Mouse (Mus musculus) forebrain, embryonic 15.5 days (tissue): ENCODE results near the gene Tlcd1. TPM values are rescaled to one million over a fixed set of nuclear protein-coding genes. Genes with fewer than 3 reads are reported as not detected.
A peak's percentile ranks its signal among the peaks of the same experiment; 100 is the strongest.

Experiments
- ATAC-seq: fragments of 200-750 bp; cut with Nextera tagmentation; replicated peaks from 2 replicates; pipeline ENCODE4 v1.8.0; 2017; ENCODE audit warnings: mild to moderate bottlenecking, moderate TSS enrichment, moderate library complexity
- H3K27ac ChIP-seq: fragments of 300-500 bp; sonication (generic); replicated peaks from 2 replicates; pipeline ENCODE4 v1.5.1; 2015; ENCODE audit warnings: mild to moderate bottlenecking, inconsistent platforms
- H3K27me3 ChIP-seq: fragments of 300-500 bp; sonication (generic); 2 replicates; pipeline ENCODE4 v1.6.1; 2015; ENCODE audit warnings: inconsistent platforms
- H3K36me3 ChIP-seq: fragments of 300-500 bp; sonication (generic); 2 replicates; pipeline ENCODE4 v1.6.1; 2015; ENCODE audit warnings: mild to moderate bottlenecking, inconsistent platforms
- H3K4me1 ChIP-seq: fragments of 300-500 bp; sonication (generic); 2 replicates; pipeline ENCODE4 v1.6.1; 2015; ENCODE audit warnings: inconsistent platforms
- H3K4me2 ChIP-seq: fragments of 300-500 bp; sonication (generic); replicated peaks from 2 replicates; pipeline ENCODE4 v1.6.1; 2015; ENCODE audit warnings: mild to moderate bottlenecking, inconsistent platforms
- H3K4me3 ChIP-seq: fragments of 300-500 bp; sonication (generic); 2 replicates; pipeline ENCODE4 v1.5.1; 2015; ENCODE audit warnings: mild to moderate bottlenecking, inconsistent platforms
- H3K9ac ChIP-seq: fragments of 300-500 bp; sonication (generic); replicated peaks from 2 replicates; pipeline ENCODE4 v1.6.1; 2015; ENCODE audit warnings: mild to moderate bottlenecking, inconsistent platforms
- H3K9me3 ChIP-seq: fragments of 300-500 bp; sonication (generic); 2 replicates; pipeline ENCODE4 v1.6.1; 2016; ENCODE audit warnings: inconsistent platforms
- WGBS: fragments of 180-500 bp; shearing (Covaris S2); methylation state at CpG from one replicate; pipeline ENCODE4 v1.1.7; 2015; ENCODE audit warnings: mixed read lengths; 5-methylcytosine and 5-hydroxymethylcytosine counted together
- polyA plus RNA-seq: library from polyadenylated mRNA; unstranded; fragments of >200 nt; fragmentation: Nextera tagmentation; extraction: Ambion mirVana; gene quantifications from 2 replicates; pipeline ENCODE4 v1.2.1, GENCODE M21; 2015

Gene Tlcd1
- polyA plus RNA-seq, 1 experiment from 2014 or later: 5.0 TPM

GRCm38 (mm10) chr11:78194411-78195100, 18.0 kb downstream of the Tlcd1 start:
- no peak overlapping the region for H3K27ac ChIP-seq
- H3K4me3 ChIP-seq: peak overlapping the region; percentile 30
- peaks cover 16% of the 10 kb centered on the region for H3K4me1 ChIP-seq
- 3% methylated on average over 30 of the region's 30 CpGs for WGBS
- H3K9me3 ChIP-seq: no peaks in the 10 kb centered on the region
- H3K9ac ChIP-seq: no peak overlapping the region; the same call in 1 of the 2 replicates
- H3K4me2 ChIP-seq: peak overlapping the region; percentile 34
- peaks cover 24% of the 10 kb centered on the region for H3K36me3 ChIP-seq
- H3K27me3 ChIP-seq: no peaks in the 10 kb centered on the region
- peak; percentile 36 for ATAC-seq

- ATAC-seq: no peak; the same call in 1 of the 2 replicates
- WGBS: 62% methylated on average over 23 of the region's 23 CpGs
Measured at GRCm38 (mm10) chr11:78195101-78195863, 18.8 kb downstream of the Tlcd1 start.

GRCm38 (mm10) chr11:78202372-78202771, 25.9 kb downstream of the Tlcd1 start:
- H3K9me3 ChIP-seq: no peaks in the 10 kb centered on the region
- no peak overlapping the region for H3K9ac ChIP-seq
- peaks cover 18% of the 10 kb centered on the region for H3K36me3 ChIP-seq
- WGBS: 93% methylated on average over 3 of the region's 3 CpGs
- no peaks in the 10 kb centered on the region for H3K4me1 ChIP-seq
- H3K4me3 ChIP-seq: no peak overlapping the region
- no peaks in the 10 kb centered on the region for H3K27me3 ChIP-seq
- no peak for ATAC-seq
- H3K4me2 ChIP-seq: no peak overlapping the region
- no peak overlapping the region for H3K27ac ChIP-seq

More at GRCm38 (mm10) chr11:78195101-78195863, 18.8 kb downstream of the Tlcd1 start:
- H3K27ac ChIP-seq: no peak overlapping the region
- no peaks in the 10 kb centered on the region for H3K9me3 ChIP-seq
- no peaks in the 10 kb centered on the region for H3K27me3 ChIP-seq
- H3K4me1 ChIP-seq: peaks cover 9% of the 10 kb centered on the region
- H3K4me3 ChIP-seq: peak overlapping the region; percentile 30
- no peak overlapping the region for H3K9ac ChIP-seq
- H3K36me3 ChIP-seq: peaks cover 24% of the 10 kb centered on the region
- peak overlapping the region; percentile 34 for H3K4me2 ChIP-seq

GRCm38 (mm10) chr11:78204287-78204686, 27.8 kb downstream of the Tlcd1 start:
- ATAC-seq: no peak
- H3K9me3 ChIP-seq: no peaks in the 10 kb centered on the region
- H3K4me3 ChIP-seq: no peak overlapping the region
- H3K4me2 ChIP-seq: no peak overlapping the region
- no peaks in the 10 kb centered on the region for H3K27me3 ChIP-seq
- H3K4me1 ChIP-seq: no peaks in the 10 kb centered on the region
- no peak overlapping the region for H3K27ac ChIP-seq
- H3K9ac ChIP-seq: no peak overlapping the region
- 73% methylated on average over 6 of the region's 6 CpGs for WGBS
- H3K36me3 ChIP-seq: peaks cover 37% of the 10 kb centered on the region

- Histone ChIP-seq H3K4me1 (no peaks in the 10 kb centered on the region), H3K4me2 (no peak overlapping the region), H3K27me3 (no peaks in the 10 kb centered on the region), H3K4me3 (no peak overlapping the region), H3K9ac (no peak overlapping the region), H3K27ac (no peak overlapping the region), H3K36me3 (peaks cover 50% of the 10 kb centered on the region), H3K9me3 (no peaks in the 10 kb centered on the region)
- no peak for ATAC-seq
- WGBS: 67% methylated on average over 13 of the region's 13 CpGs
Measured at GRCm38 (mm10) chr11:78205361-78206206, 29.1 kb downstream of the Tlcd1 start.

GRCm38 (mm10) chr11:78207190-78207589, 30.7 kb downstream of the Tlcd1 start:
- no peaks in the 10 kb centered on the region for H3K4me1 ChIP-seq
- peaks cover 66% of the 10 kb centered on the region for H3K36me3 ChIP-seq
- no peak overlapping the region for H3K4me3 ChIP-seq
- ATAC-seq: no peak
- no peak overlapping the region for H3K9ac ChIP-seq
- 90% methylated on average over 7 of the region's 7 CpGs for WGBS
- no peaks in the 10 kb centered on the region for H3K27me3 ChIP-seq
- no peak overlapping the region for H3K27ac ChIP-seq
- no peak overlapping the region for H3K4me2 ChIP-seq
- H3K9me3 ChIP-seq: no peaks in the 10 kb centered on the region

GRCm38 (mm10) chr11:78209886-78210285, 33.4 kb downstream of the Tlcd1 start:
- Histone ChIP-seq H3K36me3 (peaks cover 89% of the 10 kb centered on the region), H3K27me3 (no peaks in the 10 kb centered on the region), H3K9me3 (no peaks in the 10 kb centered on the region), H3K9ac (no peak overlapping the region), H3K27ac (no peak overlapping the region), H3K4me3 (no peak overlapping the region), H3K4me1 (no peaks in the 10 kb centered on the region), H3K4me2 (no peak overlapping the region)
- ATAC-seq: no peak
- 95% methylated on average over 6 of the region's 6 CpGs for WGBS

GRCm38 (mm10) chr11:78210615-78211014, 34.1 kb downstream of the Tlcd1 start:
- Histone ChIP-seq H3K27me3 (no peaks in the 10 kb centered on the region), H3K4me3 (no peak overlapping the region), H3K36me3 (peaks cover 96% of the 10 kb centered on the region), H3K27ac (no peak overlapping the region), H3K4me2 (no peak overlapping the region), H3K4me1 (no peaks in the 10 kb centered on the region), H3K9ac (no peak overlapping the region), H3K9me3 (no peaks in the 10 kb centered on the region)
- no peak for ATAC-seq
- 89% methylated on average over 7 of the region's 7 CpGs for WGBS

- ATAC-seq: no peak
Measured at GRCm38 (mm10) chr11:78211513-78211912, 35.0 kb downstream of the Tlcd1 start.

GRCm38 (mm10) chr11:78213086-78213817, 36.7 kb downstream of the Tlcd1 start:
- Histone ChIP-seq H3K36me3 (peaks cover 97% of the 10 kb centered on the region), H3K9me3 (no peaks in the 10 kb centered on the region), H3K9ac (no peak overlapping the region), H3K4me1 (no peaks in the 10 kb centered on the region), H3K4me3 (no peak overlapping the region), H3K4me2 (no peak overlapping the region), H3K27me3 (no peaks in the 10 kb centered on the region), H3K27ac (no peak overlapping the region)
- no peak for ATAC-seq
- 96% methylated on average over 14 of the region's 14 CpGs for WGBS

More at GRCm38 (mm10) chr11:78211513-78211912, 35.0 kb downstream of the Tlcd1 start:
- H3K27me3 ChIP-seq: no peaks in the 10 kb centered on the region
- no peak overlapping the region for H3K27ac ChIP-seq
- WGBS: 91% methylated on average over 5 of the region's 5 CpGs
- H3K4me2 ChIP-seq: no peak overlapping the region
- no peak overlapping the region for H3K9ac ChIP-seq
- no peak overlapping the region for H3K4me3 ChIP-seq
- peaks cover 98% of the 10 kb centered on the region for H3K36me3 ChIP-seq
- no peaks in the 10 kb centered on the region for H3K4me1 ChIP-seq
- H3K9me3 ChIP-seq: no peaks in the 10 kb centered on the region

- Histone ChIP-seq H3K27me3 (no peaks in the 10 kb centered on the region), H3K27ac (no peak overlapping the region), H3K4me1 (no peaks in the 10 kb centered on the region), H3K36me3 (peaks cover 95% of the 10 kb centered on the region), H3K4me2 (no peak overlapping the region), H3K9ac (no peak overlapping the region), H3K4me3 (no peak overlapping the region), H3K9me3 (no peaks in the 10 kb centered on the region)
- 89% methylated on average over 11 of the region's 11 CpGs for WGBS
- ATAC-seq: no peak
Measured at GRCm38 (mm10) chr11:78215709-78216317, 39.3 kb downstream of the Tlcd1 start.
